Mouse (Mus musculus): ENCODE measurements around the gene Csrp2.

Gene Csrp2

DNA sequence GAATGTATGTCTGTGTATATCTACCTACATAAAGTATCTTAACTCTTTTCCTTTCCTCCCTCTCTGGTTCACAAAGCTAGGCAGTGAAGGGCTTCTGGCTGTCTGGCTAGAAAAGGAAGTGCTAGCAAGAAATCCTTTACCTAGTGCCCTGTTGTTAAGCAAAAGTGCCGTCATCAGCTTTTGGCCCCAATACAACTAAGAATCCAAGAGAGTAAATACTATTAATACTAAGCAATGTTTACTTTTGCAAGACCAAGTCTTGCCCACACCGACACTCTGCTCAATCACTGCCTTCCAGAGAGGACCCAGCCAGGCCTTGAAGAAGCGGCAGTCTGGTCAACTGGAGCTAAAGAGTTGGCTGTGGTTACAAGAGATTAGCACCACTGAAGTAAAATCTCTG is 51.5 kb downstream of the Csrp2 start:
- no peak for DNase-seq (ENCODE audit: low spot score)

GRCm38 (mm10) chr10:110971483-110971882 is 51.9 kb downstream of the Csrp2 start:
- no peak for DNase-seq (ENCODE audit: low spot score)

GRCm38 (mm10) chr10:110971998-110972397 is 52.4 kb downstream of the Csrp2 start:
- peak; percentile 45 for DNase-seq (ENCODE audit: low spot score)

- no peak for DNase-seq (ENCODE audit: low spot score)
These were observed 54.9 kb downstream of the Csrp2 start for GRCm38 (mm10) chr10:110974463-110974862.

GRCm38 (mm10) chr10:110974885-110975284 is 55.3 kb downstream of the Csrp2 start:
- DNase-seq (ENCODE audit: low spot score): no peak

GRCm38 (mm10) chr10:110976046-110976445 is 56.5 kb downstream of the Csrp2 start:
- DNase-seq (ENCODE audit: low spot score): no peak

- no peak for DNase-seq (ENCODE audit: low spot score)
These were observed 57.8 kb downstream of the Csrp2 start for GRCm38 (mm10) chr10:110977379-110977778.

DNA sequence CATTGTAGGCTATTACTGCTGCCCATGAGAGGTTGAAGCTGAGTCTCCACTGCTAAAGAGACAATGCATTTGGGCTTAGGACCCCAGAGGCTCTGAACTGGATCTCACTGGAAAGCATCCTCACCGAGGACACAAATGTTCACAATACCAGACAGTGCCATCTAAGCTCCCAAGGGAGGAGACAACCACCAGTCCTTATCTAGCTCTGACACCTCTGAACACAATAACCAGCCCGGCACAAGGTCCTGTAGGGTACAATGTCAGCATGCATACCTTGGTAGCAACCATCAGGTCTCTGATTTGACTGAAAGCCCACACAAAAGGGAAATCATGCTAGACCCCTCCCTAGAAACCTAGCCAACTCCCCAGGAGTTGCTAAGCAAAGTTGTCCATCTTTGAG is 59.8 kb downstream of the Csrp2 start:
- no peak for DNase-seq (ENCODE audit: low spot score)

GRCm38 (mm10) chr10:110980441-110980840 is 60.9 kb downstream of the Csrp2 start:
- no peak for DNase-seq (ENCODE audit: low spot score)

- no peak for DNase-seq (ENCODE audit: low spot score)
These were observed 63.2 kb downstream of the Csrp2 start for GRCm38 (mm10) chr10:110982771-110983170.

- no peak for DNase-seq (ENCODE audit: low spot score)
These were observed 67.1 kb downstream of the Csrp2 start for GRCm38 (mm10) chr10:110986682-110987081.
